Comparison of ENCODE assay signal across 11 mouse cellular contexts in the genomic region with DNA sequence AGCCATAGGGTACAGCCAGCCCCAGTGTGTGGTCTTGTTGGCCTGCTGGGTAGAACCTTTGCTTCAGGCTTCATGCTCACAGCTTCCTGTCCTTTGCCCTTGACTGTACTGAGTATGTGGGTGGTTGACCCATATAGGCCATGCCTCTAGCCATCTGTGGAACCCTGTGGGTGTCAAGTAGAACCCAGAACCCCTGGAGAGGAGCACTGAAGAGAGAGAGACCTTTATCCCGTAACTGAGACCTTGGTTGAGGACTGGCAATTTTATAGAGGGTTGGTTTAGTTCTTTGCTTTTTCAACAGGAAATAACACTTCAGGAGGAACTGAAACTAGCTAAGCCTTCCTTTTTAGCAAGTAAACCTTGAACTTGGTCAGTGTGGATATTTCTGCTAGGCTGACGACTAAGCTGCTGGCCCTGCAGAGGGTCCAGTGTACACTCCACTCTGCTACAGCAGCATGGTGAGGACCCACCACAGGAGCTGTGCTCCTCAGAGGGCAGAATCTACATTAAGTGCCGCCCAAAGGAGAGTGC. TPM values are rescaled to one million over a fixed set of nuclear protein-coding genes. Genes with fewer than 3 reads are reported as not detected.
DNase-seq lines count a peak whose midpoint lies in the region; ATAC-seq lines count a peak whose summit lies in the region.
"Had no signal": no experiment of that assay in that cellular context is flagged by ENCODE, and none has a peak within 500 bp of the region (broad histone marks: within the 10 kb centered on the region; RNA-seq: fewer than 3 reads in every experiment).

No protein-coding gene starts in this region.

- no peak overlapping the region for H3K4me3 ChIP-seq in forebrain, embryonic 12.5 days (replicated peaks)
- H3K4me3 ChIP-seq: limb, embryonic 15.5 days had no signal

- no peak overlapping the region for H3K4me2 ChIP-seq in forebrain, embryonic 12.5 days
- H3K4me2 ChIP-seq: limb, embryonic 15.5 days had no signal

- H3K27me3 ChIP-seq in forebrain, embryonic 12.5 days: no peaks in the 10 kb centered on the region
- H3K27me3 ChIP-seq: limb, embryonic 15.5 days had no signal

- H3K4me1 ChIP-seq in forebrain, embryonic 12.5 days: no peaks in the 10 kb centered on the region
- H3K4me1 ChIP-seq: limb, embryonic 15.5 days had no signal

- H3K36me3 ChIP-seq in forebrain, embryonic 12.5 days (replicated peaks): peaks cover 93% of the 10 kb centered on the region

- no peak overlapping the region for H3K9ac ChIP-seq in forebrain, embryonic 12.5 days
- H3K9ac ChIP-seq: limb, embryonic 15.5 days had no signal

- WGBS in forebrain, embryonic 12.5 days: 85% methylated on average over 3 of the region's 3 CpGs

- ATAC-seq in granulocyte monocyte progenitor cell, adult 5-6 weeks (replicated peaks; ENCODE audit: poor library complexity, severe bottlenecking): peak; percentile 69
- ATAC-seq in monocyte, adult 5-6 weeks (replicated peaks; ENCODE audit: insufficient number of reproducible peaks, low FRiP score, low TSS enrichment, poor library complexity, severe bottlenecking): peak; percentile 30
- no peak for ATAC-seq in erythroid progenitor cell, adult 5-6 weeks (replicated peaks; ENCODE audit: low FRiP score, poor library complexity, severe bottlenecking)
- ATAC-seq in forebrain, embryonic 12.5 days (ENCODE audit: low FRiP score): no peak

- DNase-seq in spleen, adult 12 weeks (ENCODE audit: low spot score): peak; percentile 11
- DNase-seq in spleen, postnatal 14 days (ENCODE audit: low spot score in 2 of 2): no peak
- no peak for DNase-seq in heart, adult 18-20 months
- DNase-seq: adrenal gland, adult 8-10 months; heart, postnatal 14 days; thymus, postnatal 36 days had no signal

- H3K27ac ChIP-seq in forebrain, embryonic 12.5 days: no peak overlapping the region
- H3K27ac ChIP-seq: limb, embryonic 15.5 days had no signal

- H3K9me3 ChIP-seq in forebrain, embryonic 12.5 days: no peaks in the 10 kb centered on the region
- H3K9me3 ChIP-seq: limb, embryonic 15.5 days had no signal

RNA-seq across cellular contexts. Expression of a gene that starts 44.4 kb away (rescaled TPM):
- 18.3 and 18.9 TPM in 2 replicates for total RNA-seq in granulocyte monocyte progenitor cell, adult 5-6 weeks (2014; fragmentation: Nextera tagmentation)
- 25.9 and 40.1 TPM in 2 replicates for total RNA-seq in granulocyte monocyte progenitor cell, adult 5-6 weeks (2017)
- 25.0 to 54.2 TPM (median 37.5 TPM) in 3 replicates for total RNA-seq in monocyte, adult 5-6 weeks (2017)
- total RNA-seq in erythroid progenitor cell, adult 5-6 weeks (2015; ENCODE audit: low replicate concordance): 2.1 and 3.6 TPM in 2 replicates
- 3.6 and 7.3 TPM in 2 replicates for total RNA-seq in erythroid progenitor cell, adult 5-6 weeks (2017; ENCODE audit: low replicate concordance)
- polyA plus RNA-seq in forebrain, embryonic 12.5 days (2016; fragmentation: Nextera tagmentation; extraction: Ambion mirVana): 81.6 and 86.3 TPM in 2 replicates
- 100 to 1,000 TPM; 507 to 527 TPM for total RNA-seq in heart, adult 18-20 months (2021)

Comparison
In these comparisons a context has a peak if more than half of its experiments do, and no peak if none do; other contexts are left out.
1. ATAC-seq: peak in granulocyte monocyte progenitor cell, adult 5-6 weeks (single experiment) and monocyte, adult 5-6 weeks (single experiment); none in erythroid progenitor cell, adult 5-6 weeks (single experiment) and forebrain, embryonic 12.5 days (single experiment).